Mouse (Mus musculus) erythroblast, embryonic 14.5 days (primary cell): ENCODE results near the gene Pde4d.

Source experiments
- GATA1 ChIP-seq: IDR thresholded peaks from 2 replicates; pipeline ENCODE4 v1.6.1; 2012; ENCODE audit warnings: low read length, inconsistent platforms, mixed read lengths
- TAL1 ChIP-seq: IDR thresholded peaks from 3 replicates; pipeline ENCODE4 v1.6.1; 2012; ENCODE audit warnings: low read length, inconsistent platforms, mixed read lengths

GRCm38 (mm10) chr13:109944822-109945551 is 1495.2 kb downstream of the Pde4d start:
- TF ChIP-seq GATA1 (no peak), TAL1 (no peak)
